Mouse (Mus musculus) layer of hippocampus, postnatal 10 days (tissue): Measurements from ENCODE around the gene Rgcc. TPM values are rescaled to one million over a fixed set of nuclear protein-coding genes. Genes with fewer than 3 reads are reported as not detected.

Experiments used
- DNase-seq, 2 experiments: peaks; one replicate each; pipeline ENCODE4 v3.0.0; 2021; ENCODE audit warnings: low spot score in 2 of 2
- total RNA-seq, 2 experiments: library from RNA; stranded (reverse); gene quantifications; 2 replicates each; pipeline ENCODE4 v1.2.3; 2021

The Rgcc gene
- total RNA-seq, 2 experiments from 2014 or later: 37.3 to 45.2 TPM

DNA sequence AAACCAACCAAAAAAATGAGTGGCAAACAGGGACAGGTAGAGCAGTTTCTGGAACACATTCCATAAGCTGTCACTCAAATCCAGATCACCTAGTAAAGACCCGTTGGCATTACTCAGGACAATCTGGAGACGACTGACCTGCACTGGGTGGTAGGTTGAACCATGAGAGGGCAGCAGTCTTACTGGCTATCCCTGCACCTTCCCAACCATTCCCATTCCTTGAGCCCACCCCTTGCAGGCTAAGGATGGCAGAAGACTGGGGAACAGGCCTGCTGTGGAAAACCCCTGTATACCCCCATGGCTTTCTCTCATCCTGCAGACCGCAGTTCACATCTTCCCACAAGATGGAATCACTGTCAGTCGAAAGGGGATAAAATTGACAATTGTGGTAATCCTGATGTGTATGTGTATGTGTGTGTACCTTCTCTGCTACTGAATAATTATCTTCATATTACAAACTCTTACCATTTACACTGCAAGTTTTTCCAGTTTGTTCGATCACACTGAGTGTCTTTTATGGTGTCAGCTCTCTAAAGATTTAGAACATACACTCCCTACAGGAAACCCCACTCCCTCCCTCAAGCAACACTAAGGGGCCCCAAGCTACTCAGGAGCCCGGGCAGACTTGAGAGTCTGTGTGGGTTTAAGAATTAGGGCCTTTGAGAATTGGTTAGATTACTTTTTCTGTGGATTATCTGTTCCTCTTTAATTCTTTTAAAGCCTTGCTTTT, 59.6 kb downstream of the Rgcc start:
- no peak for DNase-seq

DNA sequence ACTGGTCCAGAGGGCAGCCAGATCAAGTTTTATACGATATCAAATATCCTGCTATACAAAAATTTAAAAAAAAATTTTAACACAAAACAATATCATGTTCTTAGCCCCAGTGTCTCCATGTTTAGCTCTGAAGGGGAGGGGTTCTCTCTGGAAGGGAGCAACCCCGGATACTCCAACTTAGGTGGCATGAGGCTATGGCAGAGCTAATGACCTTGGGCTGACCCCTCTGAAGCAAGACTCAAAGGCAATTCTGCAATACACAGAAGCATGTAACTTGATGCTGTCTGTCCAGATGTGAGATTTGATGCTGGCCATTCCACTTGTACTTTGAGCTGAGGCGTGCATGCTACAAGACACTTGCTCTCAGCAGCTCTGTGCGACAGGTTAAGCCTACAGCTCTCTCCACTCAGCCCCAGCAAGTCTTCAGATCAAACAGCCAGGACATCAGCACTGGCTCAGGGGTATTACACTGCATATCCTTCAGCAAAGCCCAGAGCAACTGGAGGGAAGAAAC, 60.3 kb downstream of the Rgcc start:
- no peak for DNase-seq

DNA sequence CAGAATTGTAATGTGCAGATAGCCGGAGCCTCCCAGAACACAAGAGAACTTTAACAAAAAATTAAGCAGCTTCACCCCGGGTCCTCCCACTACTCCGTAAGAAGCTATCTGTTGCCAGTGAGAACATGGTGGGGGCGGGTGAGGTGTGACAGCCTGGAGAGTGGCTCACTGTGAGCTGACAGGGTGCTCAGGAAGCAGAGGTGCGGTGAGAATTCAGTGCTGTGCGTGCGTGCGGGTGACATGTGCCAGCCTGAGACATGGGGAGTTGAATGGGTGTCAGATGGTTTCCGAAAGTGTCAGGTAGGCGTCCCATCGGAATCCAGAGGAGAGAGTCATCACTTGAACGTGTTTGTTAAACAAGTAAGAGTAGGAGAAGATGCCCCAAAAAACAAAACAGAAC, 62.0 kb downstream of the Rgcc start:
- no peak for DNase-seq

Other genes starting within 250 kb of the Rgcc start
- not detected for gene Zfp957, start 54.3 kb downstream of the Rgcc start, total RNA-seq
- gene Naa16, start 89.1 kb upstream of the Rgcc start, total RNA-seq: 10 to 100 TPM; 10.6 to 14.5 TPM
- 1 to 10 TPM; 4.4 to 6.3 TPM for gene Mtrf1, start 96.1 kb upstream of the Rgcc start, total RNA-seq
- 10 to 100 TPM; 35.5 to 39.9 TPM for gene Kbtbd7, start 124.9 kb upstream of the Rgcc start, total RNA-seq
- gene Kbtbd6, start 150.2 kb upstream of the Rgcc start, total RNA-seq: 1 to 10 TPM; 1.5 to 1.6 TPM
- gene Elf1, start 179.5 kb upstream of the Rgcc start, total RNA-seq: 1 to 10 TPM; 6.0 to 6.1 TPM
- gene Wbp4, start 179.9 kb upstream of the Rgcc start, total RNA-seq: 10 to 100 TPM; 49.7 to 51.2 TPM